Mouse (Mus musculus) forebrain, embryonic 11.5 days (tissue): ENCODE data around the gene Maip1. TPM values are rescaled to one million over a fixed set of nuclear protein-coding genes. Genes with fewer than 3 reads are reported as not detected.

Source experiments
- ATAC-seq: fragments of 200-750 bp; cut with Nextera tagmentation; replicated peaks from 2 replicates; pipeline ENCODE4 v1.8.0; 2017; ENCODE audit warnings: moderate TSS enrichment; ENCODE audit not compliant: low FRiP score
- DNase-seq: peaks from one replicate; pipeline ENCODE4 v3.0.0-alpha.2; 2017; ENCODE audit warnings: low spot score
- H3K27ac ChIP-seq: fragments of 300-500 bp; sonication (generic); 2 replicates; pipeline ENCODE4 v1.5.1; 2014; ENCODE audit warnings: low read depth, low read length
- H3K27me3 ChIP-seq: fragments of 300-500 bp; sonication (generic); 2 replicates; pipeline ENCODE4 v1.6.1; 2014; ENCODE audit warnings: mild to moderate bottlenecking, low read length, mixed read lengths; ENCODE audit not compliant: control insufficient read depth, insufficient read depth
- H3K36me3 ChIP-seq: fragments of 300-500 bp; sonication (generic); 2 replicates; pipeline ENCODE4 v1.6.1; 2014; ENCODE audit warnings: mild to moderate bottlenecking, low read length, moderate library complexity, mixed read lengths; ENCODE audit not compliant: control insufficient read depth, insufficient read depth
- H3K4me1 ChIP-seq: fragments of 300-500 bp; sonication (generic); replicated peaks from 2 replicates; pipeline ENCODE4 v1.6.1; 2014; ENCODE audit warnings: low read length, mixed read lengths; ENCODE audit not compliant: control insufficient read depth, insufficient read depth
- H3K4me2 ChIP-seq: fragments of 300-500 bp; sonication (generic); 2 replicates; pipeline ENCODE4 v1.6.1; 2014; ENCODE audit warnings: low read depth, mild to moderate bottlenecking, low read length, moderate library complexity, mixed read lengths; ENCODE audit not compliant: severe bottlenecking
- H3K4me3 ChIP-seq: fragments of 300-500 bp; sonication (generic); 2 replicates; pipeline ENCODE4 v1.5.1; 2014; ENCODE audit warnings: low read depth, low read length
- H3K9ac ChIP-seq: fragments of 300-500 bp; sonication (generic); 2 replicates; pipeline ENCODE4 v1.6.1; 2014; ENCODE audit warnings: low read length
- H3K9me3 ChIP-seq: fragments of 300-500 bp; sonication (generic); 2 replicates; pipeline ENCODE4 v1.6.1; 2016; ENCODE audit warnings: low read length, mixed read lengths; ENCODE audit not compliant: control insufficient read depth
- WGBS: fragments of 180-500 bp; shearing (Covaris S2); extraction: QIAGEN DNeasy Blood & Tissue Kit; methylation state at CpG from one replicate; pipeline ENCODE4 v1.1.7; 2014; 5-methylcytosine and 5-hydroxymethylcytosine counted together
- polyA plus RNA-seq: library from polyadenylated mRNA; unstranded; fragments of >200 nt; fragmentation: Nextera tagmentation; extraction: Ambion mirVana; gene quantifications from 2 replicates; pipeline ENCODE4 v1.2.1, GENCODE M21; 2014

Gene Maip1
- polyA plus RNA-seq, 1 experiment from 2014 or later, result 17.0 TPM

DNA sequence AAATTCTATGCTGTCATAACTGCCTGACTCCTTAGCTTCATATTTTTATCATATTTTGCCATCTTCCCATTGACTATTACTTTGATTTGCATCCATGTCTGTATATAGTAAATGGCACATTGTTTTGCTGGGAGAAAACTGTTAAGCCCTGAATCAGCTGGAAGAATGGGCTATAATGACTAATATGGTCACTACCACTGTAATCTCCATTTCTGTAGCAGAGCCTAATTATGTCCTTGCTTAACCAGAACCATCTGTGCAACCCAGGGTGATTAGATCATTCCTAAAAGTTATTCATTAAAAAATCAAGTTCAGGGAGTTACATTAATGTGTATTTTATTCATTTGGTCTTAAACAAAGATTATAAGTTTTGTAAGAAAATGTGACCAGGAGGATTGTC, 19.6 kb upstream of the Maip1 start:
- Histone ChIP-seq H3K4me1 (no peaks in the 10 kb centered on the region), H3K9ac (no peak overlapping the region), H3K27ac (no peak overlapping the region), H3K9me3 (no peaks in the 10 kb centered on the region), H3K4me3 (no peak overlapping the region), H3K36me3 (no peaks in the 10 kb centered on the region), H3K27me3 (no peaks in the 10 kb centered on the region), H3K4me2 (no peak overlapping the region)
- no peak for ATAC-seq
- no peak for DNase-seq

DNA sequence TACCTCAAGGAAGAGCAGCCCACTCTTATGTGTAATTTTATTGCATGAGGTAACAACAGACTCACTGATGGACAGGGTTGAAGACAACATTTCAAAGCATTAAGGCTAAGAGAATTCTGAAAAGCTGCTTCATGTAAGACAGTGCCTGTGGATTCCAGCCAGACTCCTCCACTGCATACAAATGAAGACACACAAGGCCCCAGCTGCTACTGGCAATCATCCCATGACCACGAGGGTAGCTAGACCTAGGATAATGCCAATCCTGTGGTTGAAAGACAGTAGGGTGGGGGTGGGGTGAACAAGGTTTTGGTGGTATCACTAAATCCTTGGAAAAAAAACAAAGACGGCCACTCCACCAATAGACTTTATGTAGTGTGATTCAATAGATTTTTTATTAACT, 18.3 kb upstream of the Maip1 start:
- Histone ChIP-seq H3K4me3 (no peak overlapping the region), H3K9me3 (no peaks in the 10 kb centered on the region), H3K27ac (no peak overlapping the region), H3K4me1 (no peaks in the 10 kb centered on the region), H3K4me2 (no peak overlapping the region), H3K27me3 (no peaks in the 10 kb centered on the region), H3K36me3 (no peaks in the 10 kb centered on the region), H3K9ac (no peak overlapping the region)
- ATAC-seq, result no peak
- WGBS, result 79% methylated on average over 2 of the region's 2 CpGs
- DNase-seq, result no peak

DNA sequence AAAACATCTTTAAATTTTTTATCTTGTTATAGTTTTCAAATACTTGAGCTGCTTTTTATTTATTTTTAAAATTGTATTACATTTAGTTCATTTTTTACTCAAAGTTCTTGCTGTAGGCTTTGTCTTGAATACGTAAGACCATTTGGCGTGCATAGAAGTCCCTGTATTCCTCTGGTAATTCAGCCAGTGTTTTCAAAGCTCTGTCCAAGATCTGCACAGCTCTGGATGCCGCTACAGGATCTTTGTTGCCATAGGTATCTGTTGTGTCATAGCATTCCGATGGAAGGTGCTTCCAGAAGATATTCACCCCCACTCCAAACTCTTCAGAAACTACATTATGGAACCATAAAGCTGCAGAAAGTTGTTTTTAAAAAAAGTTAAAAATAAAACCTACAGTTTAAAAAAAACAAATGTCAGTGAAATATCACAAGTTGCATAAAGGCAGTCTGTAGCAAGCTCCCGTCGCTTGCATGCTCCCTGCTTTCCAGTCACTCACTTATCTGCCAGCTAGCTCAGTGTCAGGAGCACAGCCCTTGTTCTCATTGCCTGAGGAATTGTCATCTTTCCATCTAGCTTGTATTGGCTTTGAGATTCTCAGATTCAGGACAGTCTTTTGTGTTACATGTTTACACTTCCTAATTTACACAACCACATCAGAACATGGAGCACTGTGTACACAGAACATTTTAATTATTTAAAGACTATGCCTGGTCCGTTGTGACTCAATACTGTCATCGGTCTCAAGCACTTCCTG, 17.5 kb upstream of the Maip1 start:
- Histone ChIP-seq H3K27ac (no peak overlapping the region), H3K4me3 (no peak overlapping the region), H3K4me2 (no peak overlapping the region), H3K36me3 (no peaks in the 10 kb centered on the region), H3K4me1 (no peaks in the 10 kb centered on the region), H3K27me3 (no peaks in the 10 kb centered on the region), H3K9me3 (no peaks in the 10 kb centered on the region), H3K9ac (no peak overlapping the region)
- 91% methylated on average over 8 of the region's 8 CpGs for WGBS
- ATAC-seq (no peak), DNase-seq (no peak)

DNA sequence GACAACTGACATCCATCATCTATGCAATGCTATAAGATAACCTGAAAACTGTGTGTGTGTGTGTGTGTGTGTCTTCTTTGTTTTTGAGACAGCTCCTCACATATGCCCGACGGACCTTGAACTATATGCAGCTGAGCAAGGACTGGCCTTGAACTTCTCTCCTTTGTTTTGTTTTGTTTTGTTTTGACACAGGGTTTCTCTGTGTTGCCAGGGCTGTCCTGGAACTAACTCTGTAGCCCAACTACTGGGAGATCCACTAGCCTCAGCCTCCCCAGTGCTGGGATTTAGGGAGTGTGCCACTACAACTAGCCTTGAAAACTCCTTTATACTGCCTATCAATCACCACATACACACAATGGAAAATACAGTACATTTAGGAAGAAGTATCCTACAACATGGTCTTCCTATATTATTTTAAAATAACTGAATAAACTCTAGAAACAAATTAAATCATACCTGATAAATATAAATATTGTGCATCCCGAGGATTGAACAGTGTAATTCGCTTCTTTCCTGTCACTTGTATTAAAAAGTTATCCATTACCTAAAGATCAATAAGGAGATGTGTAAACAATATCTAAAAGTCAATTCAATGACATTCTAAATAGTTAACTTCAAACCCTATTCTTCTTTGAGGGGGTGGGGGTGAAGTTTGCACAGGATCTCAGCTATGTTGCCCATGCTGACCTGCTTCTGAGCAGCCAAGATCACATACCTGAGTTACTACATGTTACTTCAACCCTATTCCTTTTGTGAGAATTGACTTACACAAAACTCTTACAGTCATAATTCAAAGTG, 14.9 kb upstream of the Maip1 start:
- Histone ChIP-seq H3K4me1 (no peaks in the 10 kb centered on the region), H3K4me2 (no peak overlapping the region), H3K9ac (no peak overlapping the region), H3K27me3 (no peaks in the 10 kb centered on the region), H3K27ac (no peak overlapping the region), H3K9me3 (no peaks in the 10 kb centered on the region), H3K36me3 (no peaks in the 10 kb centered on the region), H3K4me3 (no peak overlapping the region)
- no peak for ATAC-seq
- 91% methylated on average over 4 of the region's 4 CpGs for WGBS
- DNase-seq, result no peak

DNA sequence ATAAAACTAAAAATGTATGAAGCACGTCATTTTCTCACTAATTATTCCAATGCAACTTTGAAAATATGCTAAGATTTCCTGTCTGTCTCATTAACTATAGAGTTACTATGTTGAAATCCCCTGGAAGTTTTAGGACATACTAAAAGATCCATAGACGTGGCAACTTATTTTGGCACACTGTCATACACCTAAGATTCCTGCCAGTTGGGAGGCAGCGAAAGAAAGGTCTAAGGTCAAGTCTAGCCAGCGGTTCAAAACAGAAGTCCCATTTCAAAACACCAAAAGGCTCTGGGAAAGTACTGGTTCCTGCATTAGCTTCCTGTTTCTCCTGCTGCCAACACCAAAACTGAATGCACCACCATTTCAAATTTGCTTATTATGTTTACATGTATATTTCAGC, 13.7 kb upstream of the Maip1 start:
- DNase-seq (no peak), ATAC-seq (no peak)
- Histone ChIP-seq H3K9ac (no peak overlapping the region), H3K4me1 (no peaks in the 10 kb centered on the region), H3K9me3 (no peaks in the 10 kb centered on the region), H3K27ac (no peak overlapping the region), H3K27me3 (no peaks in the 10 kb centered on the region), H3K36me3 (no peaks in the 10 kb centered on the region; the same call in 1 of the 2 replicates), H3K4me3 (no peak overlapping the region), H3K4me2 (no peak overlapping the region)
- WGBS, result 93% methylated on average over 4 of the region's 4 CpGs

DNA sequence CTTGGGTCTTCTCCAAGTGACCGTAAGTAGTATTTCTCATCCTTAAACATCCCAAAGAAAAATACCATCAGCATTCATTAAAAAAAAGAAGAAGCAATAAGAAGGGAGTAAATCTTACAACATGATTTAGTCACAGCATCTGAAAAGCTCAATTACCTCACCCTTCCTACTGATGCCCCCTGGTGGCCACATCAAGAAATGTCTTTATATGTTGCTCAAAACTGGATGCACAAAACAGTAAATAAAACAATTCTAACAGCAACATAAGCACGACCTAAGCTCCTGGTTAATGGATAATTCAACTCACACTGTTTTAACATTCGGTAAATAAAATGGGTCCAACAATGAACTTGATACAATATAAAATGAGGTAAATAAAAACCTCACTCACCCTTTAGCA, 12.1 kb upstream of the Maip1 start:
- 68% methylated on average over 3 of the region's 3 CpGs for WGBS
- H3K4me2 ChIP-seq, result no peak overlapping the region
- DNase-seq (peak; percentile 66), ATAC-seq (no peak)
- H3K4me3 ChIP-seq, result no peak overlapping the region
- no peak overlapping the region for H3K27ac ChIP-seq
- H3K9ac ChIP-seq, result no peak overlapping the region
- no peaks in the 10 kb centered on the region for H3K4me1 ChIP-seq
- H3K36me3 ChIP-seq, result peaks cover 2% of the 10 kb centered on the region
- H3K27me3 ChIP-seq, result no peaks in the 10 kb centered on the region
- no peaks in the 10 kb centered on the region for H3K9me3 ChIP-seq

DNA sequence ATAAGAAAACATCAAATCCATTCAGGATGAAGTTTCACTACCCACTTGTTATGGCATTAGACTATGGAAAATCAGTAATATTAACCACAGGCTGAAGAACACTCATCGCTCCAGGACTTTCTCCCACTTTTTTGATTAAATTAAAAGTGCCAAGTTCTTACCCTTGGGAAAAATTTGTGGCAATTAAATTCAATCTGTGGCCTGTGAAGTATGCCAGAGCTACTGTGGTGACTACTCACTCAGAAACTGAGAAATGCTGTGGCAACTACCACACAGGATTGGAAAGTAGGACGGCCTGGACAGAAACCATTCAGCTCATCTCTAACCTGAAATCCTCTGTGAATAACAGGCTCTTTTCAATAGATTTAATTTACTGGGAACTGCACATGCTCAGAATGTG, 5.8 kb upstream of the Maip1 start:
- Histone ChIP-seq H3K27ac (no peak overlapping the region), H3K4me2 (no peak overlapping the region), H3K36me3 (peaks cover 2% of the 10 kb centered on the region), H3K4me1 (no peaks in the 10 kb centered on the region), H3K9ac (no peak overlapping the region), H3K4me3 (no peak overlapping the region), H3K9me3 (no peaks in the 10 kb centered on the region), H3K27me3 (no peaks in the 10 kb centered on the region)
- 94% methylated on average over 2 of the region's 2 CpGs for WGBS
- DNase-seq, result no peak
- ATAC-seq, result no peak

DNA sequence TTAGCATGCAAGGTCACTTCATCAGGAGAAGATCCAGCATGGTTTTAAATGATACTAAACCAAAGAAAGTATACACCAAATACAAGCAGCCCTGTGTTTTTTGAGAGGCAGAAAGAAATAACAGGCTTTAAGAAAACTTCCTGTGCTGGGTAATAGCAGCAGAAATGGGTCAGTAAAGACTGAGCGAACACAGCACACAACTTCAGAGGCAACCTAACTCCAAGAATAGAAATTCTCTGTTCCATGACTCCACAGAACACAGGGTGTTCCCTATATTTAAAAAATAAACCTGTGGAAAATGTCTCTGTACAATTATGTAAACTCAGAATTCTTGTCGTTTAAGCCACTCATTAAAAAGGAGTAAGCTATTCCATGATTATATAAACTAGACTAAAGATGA, 5.3 kb upstream of the Maip1 start:
- Histone ChIP-seq H3K4me1 (no peaks in the 10 kb centered on the region), H3K9me3 (no peaks in the 10 kb centered on the region), H3K4me3 (no peak overlapping the region), H3K36me3 (peaks cover 2% of the 10 kb centered on the region), H3K4me2 (no peak overlapping the region), H3K9ac (no peak overlapping the region), H3K27me3 (no peaks in the 10 kb centered on the region), H3K27ac (no peak overlapping the region)
- WGBS, result 89% methylated on average over 2 of the region's 2 CpGs
- DNase-seq (no peak), ATAC-seq (no peak)

DNA sequence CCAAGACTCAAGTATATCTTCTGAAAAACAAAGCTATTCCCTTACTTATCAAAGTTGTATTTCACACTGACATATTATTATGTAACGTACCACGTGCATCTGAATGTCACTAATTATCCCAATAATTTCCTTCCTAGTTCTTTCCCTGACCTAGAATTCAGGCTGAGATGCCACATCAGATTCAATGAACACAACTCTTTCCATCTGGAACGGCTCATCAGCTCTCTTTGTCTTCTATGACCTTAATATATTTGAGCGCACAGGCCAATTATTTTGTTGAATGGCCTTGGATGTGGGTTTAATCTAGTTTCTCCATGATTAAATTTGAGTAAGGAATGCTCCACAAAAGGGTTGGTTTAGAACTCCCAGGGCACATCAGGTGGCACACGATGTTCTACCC, 4.0 kb upstream of the Maip1 start:
- Histone ChIP-seq H3K4me2 (no peak overlapping the region), H3K27me3 (no peaks in the 10 kb centered on the region), H3K27ac (no peak overlapping the region), H3K9me3 (no peaks in the 10 kb centered on the region), H3K4me1 (no peaks in the 10 kb centered on the region), H3K9ac (no peak overlapping the region), H3K4me3 (no peak overlapping the region), H3K36me3 (peaks cover 2% of the 10 kb centered on the region)
- ATAC-seq, result no peak
- no peak for DNase-seq
- WGBS, result 89% methylated on average over 5 of the region's 5 CpGs
